Mouse (Mus musculus) c-Kit-negative CD71-positive TER-119-positive erythroid progenitor cells, embryonic 14.5 days (primary cell): ENCODE measurements around the gene Htra1.

Experiments
- DNase-seq: peaks from one replicate; pipeline ENCODE4 v3.0.0-alpha.2; 2013; ENCODE audit warnings: low read depth, low spot score

Gene Htra1

DNA sequence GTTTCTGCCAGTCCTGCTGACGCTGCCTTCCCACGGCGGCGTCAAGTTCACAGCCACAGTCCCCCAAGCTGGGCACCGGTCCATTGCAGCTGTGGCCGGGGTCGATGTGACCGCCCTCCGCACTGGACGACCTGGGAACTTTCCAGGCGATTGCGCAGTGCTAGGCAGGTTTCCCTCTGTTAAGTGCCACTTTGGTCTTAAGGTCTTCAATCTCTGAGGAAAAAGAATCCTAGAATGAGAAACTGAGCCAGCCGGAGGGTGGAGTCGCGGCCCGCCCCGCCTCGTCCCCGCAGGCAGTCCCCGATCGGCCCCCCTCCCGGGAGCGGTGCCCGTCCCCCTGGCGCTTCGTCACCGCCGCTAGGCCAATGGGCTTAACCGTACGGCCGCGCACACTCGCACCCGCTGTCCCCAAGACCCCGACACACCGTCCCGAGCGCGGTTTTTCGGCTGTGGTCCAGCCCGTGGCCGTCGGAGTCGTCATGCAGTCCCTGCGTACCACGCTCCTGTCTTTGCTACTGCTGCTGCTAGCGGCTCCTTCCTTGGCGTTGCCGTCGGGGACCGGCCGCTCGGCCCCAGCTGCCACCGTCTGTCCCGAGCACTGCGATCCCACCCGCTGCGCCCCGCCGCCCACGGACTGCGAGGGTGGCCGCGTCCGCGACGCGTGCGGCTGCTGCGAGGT is at the start of gene Htra1:
Htra1 (plus strand) TSS at position 319 of the 679 bp plus-strand sequence.
- DNase-seq: no peak

DNA sequence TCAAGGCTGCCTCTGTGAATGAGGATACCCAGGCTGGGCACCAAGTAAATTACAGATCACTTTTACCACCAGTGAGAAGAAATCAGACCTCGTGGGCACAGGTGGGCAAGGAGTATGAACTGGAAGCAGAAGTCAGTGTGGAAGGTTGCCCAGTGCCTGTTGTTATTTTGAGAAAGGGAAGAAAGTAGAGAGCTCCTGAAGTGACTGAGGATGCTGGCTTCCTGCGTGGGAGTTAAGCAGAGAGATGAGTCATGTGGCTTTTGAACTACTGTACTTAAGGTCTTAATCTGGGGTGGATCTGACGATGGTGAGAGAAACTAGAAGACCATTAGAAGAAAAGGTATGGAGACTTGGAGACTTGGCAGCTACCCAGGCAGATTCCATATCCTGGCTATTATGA is 49.7 kb upstream of the Htra1 start:
- no peak for DNase-seq

DNA sequence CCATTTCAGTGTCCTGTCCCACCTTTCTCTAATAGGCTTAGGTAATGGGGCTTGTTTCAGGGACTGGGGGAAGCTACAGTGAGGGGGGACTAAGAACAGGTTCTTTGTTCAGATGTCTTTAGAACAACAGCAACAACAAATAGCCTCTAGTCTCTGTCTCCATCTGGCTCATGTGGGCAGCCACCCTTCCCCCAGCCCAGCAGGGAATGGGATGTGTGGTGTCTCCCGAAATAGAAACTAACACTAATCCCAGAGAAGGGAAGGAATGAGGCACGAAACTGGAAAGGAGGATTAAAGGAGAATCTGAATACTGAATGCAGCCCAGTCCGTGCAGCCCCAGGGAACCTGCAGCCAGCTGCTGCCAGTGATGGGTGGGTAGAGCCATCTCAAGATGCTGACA is 48.0 kb upstream of the Htra1 start:
- DNase-seq: no peak

DNA sequence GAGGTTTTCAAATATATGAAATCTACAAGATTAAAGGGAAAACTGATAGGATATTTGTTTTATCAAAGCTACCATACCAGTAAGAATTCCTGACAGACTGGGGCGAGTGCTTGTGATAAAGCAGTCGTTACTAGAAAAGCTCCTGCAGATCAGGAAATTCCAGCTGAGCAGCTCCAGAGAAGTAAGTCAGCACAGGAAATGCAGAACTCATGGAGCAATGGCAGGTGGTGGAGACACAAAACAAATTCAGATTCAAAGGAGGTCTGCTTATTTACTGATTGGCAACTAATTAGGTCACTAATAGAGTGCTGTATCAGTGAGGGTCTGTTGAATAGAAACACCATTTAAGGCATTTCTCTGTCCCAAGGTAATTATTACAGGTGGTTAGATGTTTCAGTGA is 45.0 kb upstream of the Htra1 start:
- DNase-seq: no peak

DNA sequence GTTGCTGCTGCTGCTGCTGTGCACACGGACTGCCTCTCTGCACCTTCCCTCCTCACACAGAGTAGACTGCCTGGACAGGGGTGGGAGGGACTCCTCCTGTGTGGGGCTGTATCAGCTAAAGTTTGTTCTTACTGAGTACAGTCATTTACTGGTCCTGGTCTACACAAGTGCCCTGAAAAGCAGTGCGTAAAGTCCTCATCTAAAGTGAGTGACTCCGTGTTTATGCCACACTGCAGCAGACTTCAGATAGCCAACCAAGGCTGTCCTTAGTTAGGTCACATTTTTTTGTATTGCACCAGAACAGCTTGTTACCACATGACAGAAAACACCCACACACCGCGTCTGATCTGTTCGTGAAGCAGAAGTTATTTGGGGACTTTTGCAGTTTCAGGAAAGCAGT is 42.9 kb upstream of the Htra1 start:
- no peak for DNase-seq

DNA sequence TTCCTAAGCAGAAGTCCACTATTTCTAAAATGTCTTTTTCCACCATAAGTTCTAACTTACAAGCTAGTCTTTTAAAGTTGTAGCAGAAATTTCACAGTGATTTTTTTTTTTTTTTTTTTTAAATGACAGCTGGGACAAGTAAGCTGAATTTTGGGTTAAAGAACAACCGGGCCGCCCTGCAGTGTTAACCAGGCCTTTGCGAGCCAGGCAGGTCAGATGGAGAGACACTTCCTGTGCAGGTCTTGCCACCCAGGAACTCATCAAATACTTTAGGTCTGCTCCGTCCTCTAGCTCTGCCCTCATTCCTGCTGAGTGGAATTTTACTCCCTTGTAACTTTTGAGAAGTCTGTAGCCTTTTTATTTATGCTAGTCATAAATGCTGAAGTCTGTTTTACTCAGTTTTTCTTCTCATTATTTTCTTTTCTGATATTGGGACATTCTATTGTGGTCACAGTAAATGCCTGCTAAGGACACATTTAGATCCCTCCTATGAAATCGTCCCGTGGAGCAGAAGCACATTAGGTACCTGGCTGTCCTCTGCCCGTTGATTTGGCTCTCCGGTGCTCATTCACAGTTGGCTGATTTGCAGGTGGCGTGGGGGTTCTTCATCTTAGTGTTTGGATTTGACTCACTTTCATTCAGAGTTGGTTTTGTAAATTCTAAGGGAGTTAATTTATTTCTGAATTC is 40.8 kb upstream of the Htra1 start:
- no peak for DNase-seq

DNA sequence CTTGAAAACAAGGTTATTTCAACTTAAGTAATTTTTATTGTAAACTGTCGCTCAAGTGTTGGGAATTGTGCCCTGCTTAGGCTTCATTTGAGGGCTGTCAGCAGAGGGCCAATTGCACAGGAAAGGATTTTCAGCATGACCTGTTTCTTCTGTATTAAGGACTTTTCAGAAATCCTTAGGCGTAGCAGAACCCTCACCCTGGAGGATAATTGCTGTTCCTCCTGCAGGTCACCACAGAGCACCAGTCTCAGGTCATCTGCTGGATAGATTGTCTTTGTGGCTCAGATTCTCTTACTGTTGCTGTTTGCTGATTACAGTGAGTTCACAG is 40.3 kb upstream of the Htra1 start:
- DNase-seq: no peak

DNA sequence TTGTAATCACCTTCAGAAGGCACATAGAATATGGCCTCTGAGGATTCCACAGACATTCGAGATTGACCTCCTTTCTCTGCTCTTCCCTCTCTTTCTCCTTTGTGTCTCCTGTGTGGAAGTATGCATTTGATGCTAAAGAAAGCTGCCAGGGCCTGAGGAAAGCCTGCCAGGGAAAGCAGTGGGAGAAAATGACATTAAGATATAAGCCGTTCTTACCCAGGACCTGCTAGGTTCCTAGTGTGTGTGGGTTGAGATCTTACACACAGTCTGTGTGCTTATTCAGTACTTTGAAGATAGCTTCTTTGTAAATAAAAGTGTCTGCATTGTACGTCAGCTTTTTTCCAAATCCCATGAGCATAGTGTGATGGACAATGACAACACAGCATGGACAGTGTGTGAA is 39.8 kb upstream of the Htra1 start:
- no peak for DNase-seq

DNA sequence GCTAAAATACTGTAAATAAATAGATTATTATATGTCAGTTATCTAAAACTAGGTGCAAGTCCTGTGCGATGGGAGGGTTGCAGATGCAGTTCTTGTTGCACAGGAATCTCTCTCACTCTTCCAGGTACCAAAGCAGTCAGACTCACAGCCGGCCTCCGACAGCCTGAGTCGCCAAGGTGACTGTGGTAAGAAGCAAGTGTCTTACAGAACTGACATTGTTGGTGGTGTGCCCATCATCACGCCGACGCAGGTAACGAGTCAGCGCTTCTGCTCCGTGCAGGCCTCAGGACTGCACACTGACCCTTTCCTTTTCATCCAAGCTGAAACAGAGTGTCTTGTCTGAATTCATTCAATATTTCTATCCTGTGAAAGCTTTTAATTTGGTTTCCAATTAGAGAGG is 38.7 kb upstream of the Htra1 start:
- no peak for DNase-seq

DNA sequence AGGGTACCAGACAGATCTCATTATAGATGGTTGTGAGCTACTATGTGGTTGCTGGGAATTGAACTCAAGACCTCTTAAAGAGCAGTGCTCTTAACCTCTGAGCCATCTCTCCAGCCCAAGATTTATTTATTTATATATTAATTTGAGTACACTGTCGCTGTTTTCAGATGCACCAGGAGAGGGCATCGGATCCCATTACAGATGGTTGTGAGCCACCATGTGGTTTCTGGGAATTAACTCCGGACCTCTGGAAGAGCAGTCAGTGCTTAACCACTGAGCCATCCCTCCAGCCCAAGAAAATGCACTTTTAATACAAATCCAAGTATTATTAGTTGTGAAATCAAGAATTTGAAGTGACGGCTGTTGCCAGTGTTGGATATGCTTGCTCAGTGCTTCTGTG is 37.5 kb upstream of the Htra1 start:
- no peak for DNase-seq

DNA sequence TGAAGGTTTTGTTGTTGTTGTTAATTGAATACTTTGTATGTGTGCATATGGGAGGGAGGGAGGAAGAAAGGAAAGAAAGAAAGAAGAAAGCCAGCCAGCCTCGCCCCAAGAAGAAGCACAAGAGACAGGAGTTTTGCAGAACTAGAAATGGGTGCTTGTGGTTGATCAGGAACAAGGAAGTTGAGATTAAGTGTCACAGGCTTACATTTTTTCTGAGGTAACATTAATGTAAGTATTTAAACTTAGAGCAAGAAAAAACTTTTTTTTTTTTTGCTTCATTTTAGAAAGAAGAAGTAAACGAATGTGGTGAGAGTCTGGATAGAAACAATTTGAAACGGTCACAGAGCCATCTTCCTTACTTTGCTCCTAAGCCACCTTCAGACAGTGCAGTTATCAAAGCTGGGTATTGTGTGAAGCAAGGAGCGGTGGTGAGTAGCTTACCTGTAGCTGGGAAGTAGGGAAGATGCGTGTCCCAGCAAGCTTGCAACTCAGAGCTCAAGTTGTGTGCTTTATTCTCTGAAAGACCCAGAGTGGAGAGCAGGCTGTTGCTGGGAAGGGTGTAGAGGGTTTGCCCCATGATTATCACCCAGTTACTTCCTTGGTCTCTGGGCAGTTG is 35.6 kb upstream of the Htra1 start:
- DNase-seq: no peak

DNA sequence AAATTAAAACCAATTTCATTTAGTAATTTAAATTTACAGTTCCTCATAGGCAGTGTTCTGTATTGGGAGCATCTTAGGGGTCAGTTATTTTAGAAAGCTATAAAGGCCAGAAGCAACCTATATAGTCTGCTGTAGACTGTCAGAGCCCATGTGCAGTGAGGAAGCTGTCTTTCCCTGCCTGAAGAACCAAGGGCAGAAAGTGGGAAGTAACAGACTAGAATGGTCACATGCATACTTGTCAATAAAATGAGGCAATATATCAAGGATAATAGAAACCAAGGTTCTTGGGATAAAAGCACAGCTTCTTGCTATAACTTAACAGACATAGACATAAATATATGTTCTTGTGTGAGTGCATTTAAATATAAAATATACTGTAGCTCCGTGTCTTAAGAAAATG is 33.0 kb upstream of the Htra1 start:
- no peak for DNase-seq

DNA sequence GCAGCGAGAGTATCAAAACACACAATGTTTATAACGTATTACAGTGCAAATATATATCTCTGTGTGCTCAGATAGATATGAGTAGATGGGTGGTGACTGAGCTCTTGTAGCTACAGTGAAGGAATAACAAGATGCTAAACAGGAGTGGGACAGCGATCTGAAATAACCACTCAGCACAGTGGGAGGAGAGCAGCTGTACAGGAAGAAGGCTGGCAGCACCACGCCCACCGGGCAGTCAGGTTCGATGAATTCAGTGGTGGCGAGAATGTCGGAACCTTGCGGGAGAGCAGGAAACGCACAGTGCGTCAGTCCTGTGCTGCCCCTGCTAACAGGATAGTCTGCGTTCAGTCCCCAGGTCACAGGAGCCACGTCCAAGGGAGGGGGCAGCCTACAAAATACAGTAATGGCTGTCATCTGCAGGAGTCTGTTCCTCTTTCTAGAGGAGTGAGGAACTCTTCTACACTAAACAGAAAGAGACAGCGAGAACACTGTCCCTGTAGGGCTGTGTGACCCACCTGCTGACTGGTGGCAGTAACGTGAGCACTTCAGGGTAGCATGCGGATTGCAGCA is 32.3 kb upstream of the Htra1 start:
- no peak for DNase-seq

DNA sequence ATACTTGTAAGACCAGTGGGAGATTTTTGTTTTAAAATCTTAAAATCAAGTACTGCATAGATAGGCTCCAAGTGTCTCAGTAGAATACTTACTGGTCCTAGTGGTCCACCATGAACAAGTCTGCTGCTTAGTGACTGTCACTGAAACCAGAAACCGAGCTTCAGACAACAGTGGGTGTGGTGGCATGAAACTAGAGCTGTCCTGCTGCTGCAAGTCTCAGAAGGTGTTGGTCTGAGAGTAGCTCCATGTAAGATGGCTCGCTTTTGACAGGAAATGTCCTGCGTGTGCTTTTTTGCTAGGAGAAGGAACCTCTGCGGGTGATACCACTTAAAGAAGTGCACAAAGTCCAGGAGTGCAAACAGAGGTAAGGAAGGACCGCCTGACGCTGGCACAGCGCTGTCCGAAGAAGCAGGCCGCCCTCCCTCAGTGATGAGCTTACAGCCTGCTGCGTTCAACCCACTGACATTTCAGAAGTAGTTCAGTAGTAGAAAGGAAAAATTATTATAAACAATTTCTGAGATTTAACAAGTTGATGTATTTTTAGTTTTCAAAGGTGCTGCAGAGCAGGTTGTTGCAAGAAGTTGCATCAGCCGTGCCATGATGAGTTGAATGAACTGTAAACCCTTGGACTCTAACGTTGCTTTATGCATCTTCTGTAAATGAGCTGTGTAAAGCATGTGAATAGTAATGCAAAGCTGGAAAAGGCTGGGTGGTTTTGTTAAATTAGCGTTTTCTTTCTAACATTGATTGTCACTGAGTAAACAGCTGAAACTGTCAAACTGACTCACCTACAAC is 31.1 kb upstream of the Htra1 start:
- DNase-seq: no peak

DNA sequence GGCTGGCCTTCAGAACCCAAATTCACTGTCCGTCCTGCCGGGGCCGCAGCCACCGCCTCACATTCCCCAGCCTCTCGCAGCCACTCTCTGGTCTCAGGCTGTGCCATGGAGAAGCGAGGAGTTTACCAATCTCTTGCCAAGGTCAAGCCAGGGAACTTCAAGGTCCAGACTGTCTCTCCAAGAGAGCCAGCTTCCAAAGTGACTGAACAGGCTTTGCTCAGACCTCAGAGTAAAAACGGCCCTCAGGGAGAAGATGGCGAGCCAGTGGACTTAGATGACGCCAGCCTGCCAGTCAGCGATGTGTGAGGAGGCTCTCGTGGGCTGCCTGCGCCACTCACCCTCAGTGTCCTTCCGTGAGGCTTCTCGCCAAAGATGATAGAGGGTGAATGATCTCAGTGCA is 25.1 kb upstream of the Htra1 start:
- no peak for DNase-seq

DNA sequence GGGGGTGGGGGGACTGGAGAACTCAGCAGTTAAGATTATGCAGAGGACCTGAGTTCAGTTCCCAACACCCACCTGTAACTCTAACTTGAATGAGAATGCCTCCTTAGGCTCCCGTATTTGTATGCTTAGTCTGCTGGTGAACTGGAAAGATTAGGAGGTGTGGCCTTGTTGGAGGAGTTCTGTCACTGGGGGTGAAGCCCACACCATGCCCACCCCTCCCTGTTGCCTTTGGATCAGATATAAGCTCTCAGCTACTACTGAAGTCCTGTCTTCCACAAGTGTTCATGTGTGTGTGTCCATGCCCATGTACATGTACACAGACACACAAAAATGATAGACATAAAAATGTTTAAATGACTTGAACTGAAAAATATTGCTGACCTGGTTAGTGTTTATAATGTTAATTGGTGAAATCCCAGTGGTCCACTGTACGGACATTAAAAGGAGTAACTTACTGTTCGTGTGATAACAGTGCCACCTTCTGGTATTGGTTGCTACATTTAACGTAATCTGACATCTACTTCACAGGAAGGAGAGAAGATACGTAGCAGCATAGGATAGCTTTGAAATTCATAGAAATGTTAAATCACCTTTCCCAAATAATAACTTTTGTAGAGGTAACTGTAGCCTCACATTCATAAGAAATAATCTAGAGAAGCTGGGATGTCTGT is 21.1 kb upstream of the Htra1 start:
- DNase-seq: no peak

DNA sequence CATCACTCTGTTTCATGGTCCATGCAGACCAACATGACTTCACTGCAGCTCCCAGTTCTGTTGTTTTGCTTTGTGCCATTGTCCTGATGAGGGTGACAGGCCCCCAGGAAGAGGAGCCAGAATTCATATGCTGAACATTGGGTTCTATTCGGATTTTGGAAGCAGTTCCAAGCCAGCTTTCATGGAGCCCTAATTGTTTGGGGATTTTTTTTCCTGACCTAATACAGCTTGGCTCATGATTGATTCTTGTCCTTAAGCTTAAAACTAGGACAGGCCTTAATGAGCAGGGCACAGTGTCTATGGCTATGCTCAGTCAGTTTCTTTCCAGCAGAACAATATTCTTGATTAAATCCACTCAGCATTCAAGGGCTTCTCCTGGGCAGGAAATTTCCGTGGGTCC is 17.7 kb upstream of the Htra1 start:
- no peak for DNase-seq

DNA sequence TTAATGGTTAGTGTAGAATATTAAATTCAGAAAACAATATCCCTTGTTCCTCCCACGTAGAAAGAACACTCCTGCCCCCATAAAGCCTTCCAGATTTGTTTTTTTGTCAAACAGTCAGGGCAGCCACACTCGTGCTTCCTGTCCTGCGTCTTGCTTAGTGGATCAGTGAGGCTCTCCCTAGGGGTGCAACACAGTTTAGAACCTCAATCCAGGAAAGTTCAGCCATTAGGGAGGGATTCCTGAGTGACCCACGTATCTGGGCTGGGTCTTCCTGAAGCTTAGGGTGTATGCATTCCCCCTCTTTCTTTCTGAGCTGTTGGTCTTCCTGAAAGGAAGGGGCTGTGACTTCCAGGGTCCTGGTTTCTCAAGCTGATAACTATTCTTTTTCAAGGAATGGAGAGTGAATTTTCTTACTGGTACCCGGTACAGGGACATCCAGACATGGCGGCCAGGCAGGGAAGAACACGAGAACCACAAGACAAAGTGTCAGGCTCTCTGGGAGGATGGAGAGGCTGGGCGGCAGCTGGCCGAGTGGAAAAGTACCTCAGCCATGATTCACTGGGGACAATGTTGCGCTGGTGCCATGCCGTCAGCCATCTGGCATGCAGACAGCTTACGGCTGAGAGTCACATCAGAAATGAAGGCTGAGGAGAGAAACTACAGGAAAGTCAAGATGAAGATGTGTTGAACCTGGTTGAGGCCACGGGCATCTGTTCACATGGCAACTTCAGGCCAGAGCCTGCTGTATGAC is 12.8 kb upstream of the Htra1 start:
- no peak for DNase-seq

DNA sequence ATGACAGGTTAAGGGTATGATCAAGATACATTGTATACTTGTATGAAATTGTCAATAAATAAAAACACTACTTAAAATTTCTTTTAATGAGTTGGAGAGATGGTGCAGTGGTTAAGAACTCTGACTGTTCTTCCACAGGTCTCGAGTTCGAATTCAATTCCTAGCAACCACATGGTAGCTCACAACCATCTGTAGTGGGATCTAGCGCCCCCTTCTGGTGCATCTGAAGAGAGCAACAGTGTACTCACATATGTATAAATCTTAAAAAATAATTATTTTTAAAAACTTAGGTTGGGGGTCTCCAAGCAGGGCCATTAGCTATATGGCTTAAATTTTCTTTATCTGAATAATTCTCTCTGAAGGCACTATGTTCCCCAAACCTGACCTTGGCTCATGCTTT is 5.5 kb upstream of the Htra1 start:
- DNase-seq: no peak

DNA sequence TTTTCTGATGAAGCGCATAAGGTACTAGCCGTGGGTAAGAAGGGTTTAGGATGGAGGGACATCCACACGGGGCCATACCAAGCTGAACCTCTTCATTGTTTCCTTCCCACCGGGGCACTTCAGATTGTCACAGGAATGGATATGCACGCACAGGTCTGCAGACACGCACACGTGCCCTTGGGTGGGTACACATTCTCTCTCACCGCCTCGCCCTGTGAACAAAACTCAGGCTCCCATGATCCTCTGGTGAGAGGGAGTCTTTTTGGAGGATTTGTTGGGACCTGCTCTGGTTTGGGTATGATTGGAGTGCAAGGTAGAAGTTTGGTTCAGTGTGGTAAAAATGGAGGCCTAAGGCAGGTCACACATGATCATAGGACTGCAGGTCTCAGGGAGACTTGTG is 3.0 kb upstream of the Htra1 start:
- no peak for DNase-seq

DNA sequence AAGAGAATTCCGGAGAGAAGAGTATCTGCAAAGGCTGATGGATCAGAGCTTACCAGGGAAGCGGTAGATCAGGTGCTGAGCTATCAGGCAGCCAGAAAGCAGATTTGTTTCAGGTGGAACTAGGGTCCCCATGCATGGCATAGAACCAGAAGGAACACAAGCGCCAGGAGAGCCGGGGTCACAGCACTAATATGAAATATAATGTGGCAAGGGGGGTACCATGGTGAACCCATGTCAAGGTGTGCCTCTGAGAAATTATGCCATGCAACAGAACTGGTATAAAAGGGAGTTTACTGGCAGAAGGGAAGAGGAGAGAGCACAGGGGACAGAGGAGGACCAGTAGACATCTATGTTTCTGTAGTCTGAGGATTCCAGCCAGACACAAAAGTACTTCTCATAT is 1.3 kb upstream of the Htra1 start:
- DNase-seq: no peak
